Mouse (Mus musculus): Measurements from ENCODE around the gene Pim2.

DNA sequence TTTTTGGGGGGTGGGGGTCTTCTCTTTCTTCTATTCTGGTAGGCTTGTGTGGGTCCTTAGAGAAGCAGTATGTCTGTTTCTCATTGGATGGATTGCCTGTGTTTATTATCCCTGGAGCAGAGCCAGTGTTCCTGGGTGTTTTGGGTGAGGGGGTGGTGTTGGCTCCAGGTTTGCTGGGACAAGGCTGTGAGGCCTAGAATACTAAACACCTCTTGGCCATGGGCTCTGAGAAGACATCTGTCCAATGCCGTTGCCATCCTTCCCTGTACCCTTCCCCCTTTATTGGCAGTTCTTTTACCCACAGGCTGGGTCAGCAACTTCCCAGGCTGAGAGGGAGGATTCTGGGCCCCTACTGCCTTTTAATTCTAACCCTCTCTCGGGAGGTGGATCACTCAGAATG is 30.2 kb upstream of the Pim2 start:
- TF ChIP-seq CTCF (IDR thresholded peaks at IDR 0.05; ENCODE audit: extremely low read depth, insufficient read depth, low read length) (no peak), POLR2A (IDR thresholded peaks at IDR 0.05; ENCODE audit: extremely low read depth, insufficient read depth, low read length) (no peak)

Data from cortical plate, adult 2 months (tissue).